Mouse (Mus musculus) lung, adult 2 months (tissue): ENCODE results near the gene Mllt3.

ENCODE experiments used
- CTCF ChIP-seq: fragments of 200-500 bp; IDR thresholded peaks from 2 replicates; pipeline ENCODE4 v1.5.1; 2011; ENCODE audit warnings: mild to moderate bottlenecking, low read length, control low read depth; ENCODE audit not compliant: insufficient read depth
- POLR2A ChIP-seq: fragments of 200-500 bp; IDR thresholded peaks from 2 replicates; pipeline ENCODE4 v1.6.1; 2011; ENCODE audit warnings: low read depth, mild to moderate bottlenecking, control low read depth, low read length, borderline replicate concordance; ENCODE audit errors: extremely low read depth

- no peak for TF ChIP-seq CTCF
- TF ChIP-seq POLR2A: no peak
Observed at GRCm38 (mm10) chr4:87953268-87953667, 79.9 kb downstream of the Mllt3 start.
